Mouse (Mus musculus): ENCODE results near the gene Creb1.
"Not testable (repeated sequence)": the region's sequence is repeated elsewhere in the genome, so short reads cannot be mapped to it uniquely, and the experiment has no call there.

Creb1 gene

DNA sequence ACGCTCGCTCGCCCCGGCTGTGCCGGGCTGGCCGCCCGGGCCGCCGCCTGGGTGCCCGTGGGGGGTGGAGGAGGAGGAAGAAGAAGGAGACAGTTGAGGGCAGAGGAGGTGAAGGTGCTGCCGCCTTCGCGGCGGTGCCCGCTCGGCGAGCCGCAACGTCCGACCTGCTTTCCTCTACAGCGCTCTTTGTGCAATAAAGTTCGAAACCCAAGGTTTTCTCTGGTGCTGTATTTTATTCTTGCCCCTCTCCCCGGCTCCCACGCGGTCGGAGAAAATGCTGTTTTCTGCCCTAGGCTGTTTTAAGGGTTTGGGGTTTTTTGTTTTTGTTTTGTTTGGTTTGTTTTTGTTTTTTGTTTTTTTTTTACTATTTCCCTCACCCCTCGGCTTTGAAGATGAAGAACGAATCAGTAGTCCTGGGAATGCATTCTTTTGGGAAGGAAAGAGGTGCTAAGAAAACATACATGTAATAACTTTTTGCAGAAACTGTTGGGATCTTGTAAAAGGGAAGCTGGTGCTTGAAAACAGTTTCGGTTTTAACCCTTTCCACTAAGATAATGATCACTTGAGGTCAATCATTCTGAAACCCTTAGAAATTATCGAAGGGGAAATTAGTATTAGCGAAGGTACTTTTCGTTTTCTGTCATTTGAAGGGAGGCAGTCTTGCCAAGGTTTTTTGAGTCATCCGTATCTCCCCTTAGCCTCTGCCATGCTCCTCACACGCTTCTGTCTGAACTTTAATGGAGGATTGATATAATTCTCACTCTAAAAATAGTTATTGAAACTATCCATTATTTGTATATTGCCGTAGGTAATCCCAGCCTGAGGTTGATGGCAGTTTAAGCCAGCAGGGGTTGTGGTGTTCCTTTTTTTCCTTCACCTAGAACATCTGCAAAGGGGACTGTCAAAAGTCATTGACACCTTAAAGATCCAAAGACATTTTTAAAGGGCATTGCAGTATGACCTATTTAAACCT is 1.3 kb downstream of the Creb1 start:
- in situ Hi-C loops (cut with MboI, MseI), result loop anchor here (5.0 to 10.0 kb wide), 4 partner anchors 241 to 1359 kb away; partner anchors contain the start of genes Klf7 (in 2 of the 2), Eef1b2 (in 1 of the 2), Idh1 (in 1 of the 2) and Ndufs1 (in 1 of the 2)

DNA sequence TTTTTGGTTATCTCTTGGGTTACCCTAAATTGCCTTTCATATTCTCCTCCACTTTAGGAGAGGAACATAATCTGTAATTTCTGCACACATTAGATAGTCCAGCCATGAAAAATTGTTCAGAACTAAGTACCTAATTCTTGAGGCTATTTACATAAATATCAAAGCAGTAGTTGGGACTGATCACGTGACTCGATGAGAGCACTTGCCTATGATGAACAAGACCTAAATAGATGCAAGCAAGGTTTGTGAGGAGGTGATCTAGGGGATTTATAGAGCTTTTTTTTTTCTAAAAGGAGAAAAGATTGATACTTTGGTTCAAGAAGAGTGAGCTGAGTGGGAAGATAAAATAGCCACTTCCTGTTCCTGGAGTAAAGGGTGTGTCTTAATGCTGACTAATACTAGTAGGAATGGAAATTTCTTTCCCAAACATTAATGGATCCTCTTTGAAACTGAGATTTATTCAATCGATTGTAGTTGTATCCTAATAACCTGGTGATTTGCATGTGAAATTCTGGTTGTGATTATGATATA is 6.5 kb downstream of the Creb1 start:
- in situ Hi-C loops (cut with MboI, MseI), result loop anchor here (10.0 kb wide), 2 partner anchors 646 to 1364 kb away; partner anchors contain the start of genes Eef1b2 (in 1 of the 2), Idh1 (in 1 of the 2), Ndufs1 (in 1 of the 2) and Pikfyve (in 1 of the 2)

DNA sequence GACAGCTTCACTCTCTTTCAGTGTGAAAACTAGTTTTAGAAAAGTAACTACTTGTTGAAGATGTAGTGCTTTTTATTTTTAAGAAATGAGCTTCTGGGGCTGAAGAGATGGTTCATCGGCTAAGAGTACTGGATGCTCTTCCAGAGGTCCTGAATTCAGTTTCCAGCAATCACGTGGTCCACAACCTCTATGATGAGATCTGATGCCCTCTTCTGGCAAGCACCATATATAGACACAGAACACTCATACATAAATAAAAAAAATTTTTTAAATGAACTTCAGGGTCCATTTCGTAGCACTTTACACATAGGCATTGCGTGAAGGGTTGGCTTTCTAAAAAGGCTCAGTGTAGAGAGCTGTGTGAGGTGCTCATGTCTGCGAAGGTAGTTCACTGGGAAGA is 11.3 kb downstream of the Creb1 start:
- in situ Hi-C loops (cut with MboI, MseI), result loop anchor here in 1 of 2 experiments (10.0 kb wide), 1 partner anchor 879 kb away; no protein-coding TSS in a partner anchor

DNA sequence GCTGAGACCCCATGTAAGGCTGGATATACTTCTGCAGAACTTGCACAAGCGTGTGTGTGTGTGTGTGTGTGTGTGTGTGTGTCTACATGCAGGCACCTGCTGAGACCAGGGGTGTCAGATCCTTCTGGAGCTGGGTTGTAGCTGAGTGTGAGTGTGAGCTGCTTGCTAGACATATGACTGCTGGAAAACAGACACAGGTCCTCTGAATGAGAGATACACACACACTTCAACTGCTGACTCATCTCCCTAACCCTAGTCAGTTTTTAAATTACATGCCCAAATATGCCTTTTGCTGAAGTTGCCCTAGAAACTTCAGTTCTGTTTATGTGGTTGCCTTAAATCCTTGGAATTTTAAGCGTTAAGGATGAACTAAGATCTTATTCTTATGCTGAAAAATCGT is 13.6 kb downstream of the Creb1 start:
- in situ Hi-C loops (cut with MboI, MseI), result loop anchor here in 1 of 2 experiments (10.0 kb wide), 1 partner anchor 881 kb away; no protein-coding TSS in a partner anchor

DNA sequence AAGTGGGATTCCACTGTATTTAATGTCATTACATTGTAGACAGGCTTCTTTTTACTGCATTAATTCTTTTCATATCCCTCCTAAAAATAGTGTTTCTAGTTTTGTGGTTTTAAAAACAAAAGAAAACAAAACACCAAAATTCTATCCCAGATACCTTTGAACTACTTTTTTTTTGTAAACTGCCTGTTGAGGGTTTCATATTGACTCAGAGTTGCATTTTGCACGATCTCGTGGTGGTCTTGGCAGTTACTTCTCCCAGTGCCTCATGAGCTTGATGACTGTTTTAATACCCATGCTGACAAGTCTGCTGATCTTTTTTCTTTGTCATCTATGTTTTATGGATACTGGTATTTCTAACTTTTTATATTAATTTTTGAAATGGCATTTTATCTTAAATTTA is 16.9 kb downstream of the Creb1 start:
- in situ Hi-C loops (cut with MboI, MseI), result loop anchor here in 1 of 2 experiments (10.0 kb wide), 1 partner anchor 885 kb away; no protein-coding TSS in a partner anchor

DNA sequence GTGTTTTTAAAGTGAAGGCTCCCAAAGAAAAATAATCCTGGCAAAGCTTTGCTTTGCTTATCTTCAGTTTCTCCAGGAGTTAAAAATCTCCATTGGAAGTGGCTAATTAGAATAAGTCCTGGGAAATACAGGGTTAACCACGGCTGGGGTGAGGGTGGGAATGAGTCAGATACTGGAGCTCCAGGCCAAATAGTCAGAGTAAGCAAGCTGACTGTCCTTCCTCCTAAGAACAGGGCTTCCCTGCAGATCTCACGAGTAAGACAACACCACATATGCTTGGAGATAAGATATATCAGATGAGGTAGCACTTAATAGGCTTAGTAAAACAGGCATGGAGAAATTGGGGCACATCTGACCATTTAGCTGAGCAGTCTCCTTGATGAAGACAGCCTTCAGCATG is 19.5 kb downstream of the Creb1 start:
- in situ Hi-C loops (cut with MboI, MseI), result no loop called here

GRCm38 (mm10) chr1:64560105-64560504 is 27.7 kb downstream of the Creb1 start:
- in situ Hi-C loops (cut with MboI, MseI), result no loop called here

DNA sequence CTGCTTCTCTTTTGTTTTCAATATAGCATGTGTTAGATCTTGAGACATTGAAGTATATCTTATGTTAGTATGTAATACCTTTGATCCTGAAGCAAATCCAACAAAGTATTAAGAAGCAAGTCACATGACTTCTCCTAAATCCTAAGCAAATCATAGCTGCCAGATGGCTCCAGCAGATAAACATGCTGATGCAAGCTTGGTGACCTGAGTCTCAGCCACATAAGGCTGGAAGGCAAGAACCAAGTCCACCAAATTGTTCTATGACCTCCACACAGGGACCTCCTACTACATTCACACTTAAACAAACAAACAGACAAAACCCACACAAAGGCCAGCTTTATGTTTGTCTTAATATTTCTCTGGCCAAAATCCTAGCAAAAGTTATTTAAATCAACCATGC is 35.8 kb downstream of the Creb1 start:
- in situ Hi-C loops (cut with MboI, MseI), result no loop called here

GRCm38 (mm10) chr1:64576022-64576421 is 43.6 kb downstream of the Creb1 start:
- in situ Hi-C loops (cut with MboI, MseI), result no loop called here

- in situ Hi-C loops (cut with MboI, MseI), result no loop called here
Measured at GRCm38 (mm10) chr1:64576732-64577131, 44.3 kb downstream of the Creb1 start.

GRCm38 (mm10) chr1:64577911-64578310 is 45.5 kb downstream of the Creb1 start:
- in situ Hi-C loops (cut with MboI, MseI), result not testable (repeated sequence)

DNA sequence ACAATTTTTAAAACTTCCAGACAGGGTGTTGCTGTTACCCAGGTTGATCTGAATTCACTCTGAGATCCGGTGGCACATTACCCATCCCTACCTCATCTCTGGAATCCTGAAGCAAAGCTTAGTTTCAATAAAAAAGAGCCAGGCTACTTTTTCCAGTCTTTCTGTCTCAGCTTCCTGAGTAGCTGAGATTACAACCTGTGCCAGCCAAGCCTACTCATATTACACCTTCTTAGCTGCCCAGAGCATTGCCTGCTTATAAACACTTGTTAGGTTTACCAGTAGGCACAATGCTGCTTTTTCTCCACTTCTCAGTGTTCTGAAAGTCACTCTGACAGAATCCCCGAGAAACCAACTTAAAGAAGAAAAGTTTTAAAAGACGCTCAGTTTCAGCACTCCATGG is 46.4 kb downstream of the Creb1 start:
- in situ Hi-C loops (cut with MboI, MseI), result no loop called here

- in situ Hi-C loops (cut with MboI, MseI), result no loop called here
Measured at GRCm38 (mm10) chr1:64598926-64599325, 66.5 kb downstream of the Creb1 start.

DNA sequence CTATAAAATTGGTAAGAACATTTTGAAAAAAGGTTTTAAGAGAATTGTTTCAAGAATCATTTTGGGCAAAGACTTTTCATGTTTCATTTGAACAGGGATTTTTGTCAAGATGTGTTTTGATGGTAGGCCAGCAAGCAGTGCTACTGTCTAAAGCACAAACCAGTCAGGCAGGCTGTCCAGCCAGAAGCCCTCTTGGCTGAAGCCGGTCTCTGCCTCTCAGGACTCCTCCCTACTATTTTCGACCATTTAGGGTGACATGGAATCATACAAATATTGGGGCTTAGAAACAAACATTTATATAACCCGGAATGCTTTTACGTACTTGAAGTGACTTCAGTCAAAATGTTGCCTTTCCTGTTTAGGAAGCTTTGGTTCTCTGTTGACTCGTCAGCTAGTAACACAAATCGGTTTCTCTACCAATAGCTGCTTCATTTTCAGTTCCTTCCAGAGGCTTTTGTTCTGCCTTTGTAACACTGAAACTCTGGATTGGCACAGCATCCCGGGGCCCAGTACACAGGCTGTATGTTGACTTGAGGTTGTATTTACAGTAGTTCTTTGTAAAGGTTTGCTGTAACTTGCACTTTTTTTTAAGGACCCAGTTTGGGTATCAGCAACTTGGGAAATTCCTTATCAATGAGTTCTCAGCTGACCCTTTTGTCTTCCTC is 68.1 kb downstream of the Creb1 start:
- in situ Hi-C loops (cut with MboI, MseI), result no loop called here

GRCm38 (mm10) chr1:64601242-64601842 is 68.9 kb downstream of the Creb1 start:
- in situ Hi-C loops (cut with MboI, MseI), result no loop called here

DNA sequence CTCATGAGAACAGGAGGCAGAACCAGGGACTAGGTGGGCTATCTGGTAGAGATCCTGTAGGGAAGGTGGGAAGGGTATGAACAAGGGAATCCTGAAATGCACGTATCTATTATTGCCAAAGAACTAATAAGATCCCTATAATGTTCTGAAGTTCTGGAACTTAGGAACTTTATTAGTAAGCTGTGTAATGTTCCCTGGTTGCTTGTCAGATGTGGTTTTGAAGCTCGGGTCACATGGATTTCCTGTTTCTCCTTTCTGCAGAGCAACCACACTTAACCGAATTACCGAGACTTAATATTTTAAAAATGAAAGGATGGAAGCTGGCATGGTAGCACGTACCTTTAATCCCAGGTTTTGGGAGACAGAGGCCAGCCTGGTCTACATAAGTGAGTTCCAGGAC is 70.9 kb downstream of the Creb1 start:
- in situ Hi-C loops (cut with MboI, MseI), result no loop called here

GRCm38 (mm10) chr1:64609145-64609544 is 76.7 kb downstream of the Creb1 start:
- in situ Hi-C loops (cut with MboI, MseI), result no loop called here

GRCm38 (mm10) chr1:64609976-64610375 is 77.5 kb downstream of the Creb1 start:
- in situ Hi-C loops (cut with MboI, MseI), result no loop called here

- in situ Hi-C loops (cut with MboI, MseI), result no loop called here
Measured at GRCm38 (mm10) chr1:64614311-64614710, 81.9 kb downstream of the Creb1 start.

DNA sequence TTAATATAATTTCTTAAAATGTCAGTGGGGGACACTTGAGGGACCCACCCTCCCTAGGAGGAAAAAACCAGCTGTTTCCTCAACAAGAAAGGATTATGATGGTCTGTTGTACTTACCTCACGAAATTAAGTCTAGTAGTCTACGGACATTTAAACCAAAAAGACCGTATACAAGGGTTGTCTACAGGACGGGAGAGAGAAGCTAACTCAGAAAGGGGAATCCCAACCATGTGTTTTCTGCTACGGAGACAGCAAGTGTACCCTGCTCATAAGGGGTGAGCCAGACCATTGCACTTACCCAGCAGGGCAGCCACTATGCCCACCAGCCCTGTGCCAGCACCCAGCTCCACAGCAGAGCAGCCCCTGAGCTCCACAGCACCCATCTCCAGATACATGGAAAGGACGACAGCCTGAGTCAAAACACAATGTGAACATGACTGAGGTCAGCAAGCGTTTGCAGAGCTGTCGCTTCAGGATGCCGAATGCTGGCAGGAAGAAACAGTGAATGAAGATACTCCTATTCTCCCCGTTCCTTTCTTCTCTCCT is 82.4 kb downstream of the Creb1 start:
- in situ Hi-C loops (cut with MboI, MseI), result loop anchor here in 1 of 2 experiments (5.0 kb wide), 1 partner anchor 92 kb away; no protein-coding TSS in a partner anchor

DNA sequence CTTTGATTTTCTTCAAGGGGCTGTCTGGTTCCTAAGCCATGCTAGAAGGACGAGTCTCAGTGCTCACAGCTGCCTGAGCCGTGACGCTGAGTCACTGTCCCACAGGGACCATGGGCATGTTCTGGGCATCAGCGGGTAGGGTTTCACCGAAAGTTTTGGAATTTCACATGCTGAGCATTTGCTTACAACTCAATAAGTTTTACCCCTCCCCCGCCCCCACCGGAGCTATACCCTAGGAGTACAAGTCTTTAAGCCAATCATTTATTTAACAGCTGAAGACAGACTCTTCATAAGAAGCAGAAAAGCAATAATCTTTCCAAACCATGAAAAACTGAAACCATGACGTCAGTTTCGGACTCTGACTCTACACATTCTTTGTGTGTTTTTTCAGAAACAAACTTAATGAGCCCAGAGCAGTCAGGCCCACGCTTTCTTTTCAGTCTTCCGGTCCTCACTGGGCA is 83.1 kb downstream of the Creb1 start:
- in situ Hi-C loops (cut with MboI, MseI), result loop anchor here in 1 of 2 experiments (5.0 kb wide), 1 partner anchor 92 kb away; no protein-coding TSS in a partner anchor
